In the genomic region with DNA sequence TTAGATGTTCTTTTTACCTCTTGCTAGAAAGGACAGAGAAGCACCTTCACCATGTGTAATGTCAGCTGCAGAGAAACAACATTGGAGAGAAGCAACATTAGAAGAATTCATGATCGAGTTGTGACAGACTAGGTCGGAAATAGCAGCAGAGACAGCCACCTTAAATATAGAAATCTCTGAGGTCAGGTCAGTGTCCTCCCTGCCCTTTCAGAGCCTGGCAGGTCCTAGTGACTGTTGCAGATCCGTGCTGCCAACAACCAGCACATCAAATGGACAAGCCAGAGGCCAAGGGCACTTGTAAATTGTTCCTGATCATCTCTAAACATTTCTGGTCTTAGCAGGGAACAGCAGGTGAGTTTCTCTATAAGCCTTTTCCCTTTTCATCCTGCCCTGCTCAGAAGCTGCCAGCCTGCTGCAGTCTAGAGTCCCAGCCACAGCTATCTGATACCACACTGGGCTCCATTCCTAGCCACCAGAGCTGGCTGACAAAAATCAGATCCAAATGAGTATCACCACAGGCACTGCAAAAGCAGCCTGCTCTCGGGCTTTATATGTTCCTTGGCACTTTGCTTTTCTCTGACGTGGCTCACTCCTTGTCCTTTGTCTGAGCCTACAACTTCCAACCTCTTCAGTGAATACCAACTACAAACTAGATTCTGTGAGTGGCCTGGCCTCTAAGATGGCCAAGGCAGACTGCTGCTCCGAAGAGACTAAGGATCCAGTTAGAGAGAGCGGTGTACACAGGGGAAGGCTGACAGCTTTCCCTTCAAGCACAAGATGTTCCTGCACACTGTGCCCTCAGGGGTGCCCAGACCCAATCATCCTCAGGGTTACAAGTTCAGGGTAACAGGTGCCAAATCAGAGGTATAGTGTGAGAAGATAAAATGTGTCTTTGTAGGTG, we compare ENCODE assay signal across 11 mouse cellular contexts.
A peak's percentile ranks its signal among the peaks of the same experiment; 100 is the strongest.
DNase-seq lines count a peak whose midpoint lies in the region; ATAC-seq lines count a peak whose summit lies in the region.
"Had no signal": no experiment of that assay in that cellular context is flagged by ENCODE, and none has a peak within 500 bp of the region (broad histone marks: within the 10 kb centered on the region; RNA-seq: fewer than 3 reads in every experiment).

No protein-coding gene starts in this region.

- no peak overlapping the region for H3K4me2 ChIP-seq in hindbrain, embryonic 11.5 days (replicated peaks; ENCODE audit: low read depth, low read length)
- no peak overlapping the region for H3K4me2 ChIP-seq in forebrain, embryonic 13.5 days
- no peak overlapping the region for H3K4me2 ChIP-seq in heart, embryonic 11.5 days
- no peak overlapping the region for H3K4me2 ChIP-seq in midbrain, embryonic 16.5 days (ENCODE audit: low read length)
- H3K4me2 ChIP-seq: lung, embryonic 15.5 days; neural tube, embryonic 12.5 days had no signal

- H3K27ac ChIP-seq in hindbrain, embryonic 10.5 days: peak overlapping the region; percentile 57
- no peak overlapping the region for H3K27ac ChIP-seq in hindbrain, embryonic 11.5 days (ENCODE audit: low read depth, low read length)
- no peak overlapping the region for H3K27ac ChIP-seq in forebrain, embryonic 13.5 days
- H3K27ac ChIP-seq in heart, embryonic 11.5 days (ENCODE audit: low read depth, low read length): 0 out of 2 replicates have a peak overlapping the region, but pooled peaks have one; percentile 10
- H3K27ac ChIP-seq in midbrain, embryonic 16.5 days (ENCODE audit: low read length): peak overlapping the region; percentile 18
- H3K27ac ChIP-seq: lung, embryonic 15.5 days; neural tube, embryonic 12.5 days had no signal

- DNase-seq in hindbrain, embryonic 10.5 days (ENCODE audit: low spot score): no peak
- DNase-seq in hindbrain, embryonic 11.5 days (ENCODE audit: low spot score): no peak
- no peak for DNase-seq in adrenal gland, postnatal 14 days
- DNase-seq in ovary, postnatal 36 days (ENCODE audit: low spot score): no peak
- DNase-seq: cerebellum, adult 9-10 months had no signal

- peaks cover 21% of the 10 kb centered on the region for H3K4me1 ChIP-seq in hindbrain, embryonic 10.5 days (replicated peaks)
- H3K4me1 ChIP-seq in hindbrain, embryonic 11.5 days (replicated peaks; ENCODE audit: control insufficient read depth, insufficient read depth, low read length): no peaks in the 10 kb centered on the region
- peaks cover 16% of the 10 kb centered on the region for H3K4me1 ChIP-seq in forebrain, embryonic 13.5 days
- peaks cover 4% of the 10 kb centered on the region; the same call in 1 of the 2 replicates for H3K4me1 ChIP-seq in heart, embryonic 11.5 days (ENCODE audit: control insufficient read depth, insufficient read depth, low read length)
- H3K4me1 ChIP-seq in midbrain, embryonic 16.5 days (ENCODE audit: control insufficient read depth, insufficient read depth, low read length): peaks cover 7% of the 10 kb centered on the region
- H3K4me1 ChIP-seq: lung, embryonic 15.5 days had no signal

- whole genome bisulfite sequencing in hindbrain, embryonic 10.5 days: 65% methylated on average over 7 of the region's 7 CpGs
- 64% methylated on average over 7 of the region's 7 CpGs for WGBS in hindbrain, embryonic 11.5 days
- 47% methylated on average over 7 of the region's 7 CpGs for WGBS in forebrain, embryonic 13.5 days
- 61% methylated on average over 7 of the region's 7 CpGs for WGBS in heart, embryonic 11.5 days (ENCODE audit: insufficient replicate concordance)
- 37% methylated on average over 7 of the region's 7 CpGs for WGBS in midbrain, embryonic 16.5 days

- 0 out of 2 replicates have a peak, but pooled peaks cover 3% of the 10 kb centered on the region for H3K9me3 ChIP-seq in hindbrain, embryonic 10.5 days
- H3K9me3 ChIP-seq in hindbrain, embryonic 11.5 days (ENCODE audit: control insufficient read depth, low read length): no peaks in the 10 kb centered on the region
- H3K9me3 ChIP-seq in forebrain, embryonic 13.5 days (replicated peaks): no peaks in the 10 kb centered on the region
- no peaks in the 10 kb centered on the region for H3K9me3 ChIP-seq in heart, embryonic 11.5 days (replicated peaks; ENCODE audit: control insufficient read depth, low read length)
- H3K9me3 ChIP-seq in midbrain, embryonic 16.5 days (replicated peaks; ENCODE audit: control insufficient read depth, low read length, poor library complexity, severe bottlenecking): no peaks in the 10 kb centered on the region
- H3K9me3 ChIP-seq: lung, embryonic 15.5 days; neural tube, embryonic 12.5 days had no signal

- H3K27me3 ChIP-seq in hindbrain, embryonic 10.5 days (ENCODE audit: insufficient read depth, poor library complexity, severe bottlenecking): no peaks in the 10 kb centered on the region
- H3K27me3 ChIP-seq in hindbrain, embryonic 11.5 days (ENCODE audit: control insufficient read depth, insufficient read depth, low read length): no peaks in the 10 kb centered on the region
- H3K27me3 ChIP-seq in forebrain, embryonic 13.5 days: no peaks in the 10 kb centered on the region
- no peaks in the 10 kb centered on the region for H3K27me3 ChIP-seq in heart, embryonic 11.5 days (ENCODE audit: control insufficient read depth, insufficient read depth, low read length)
- H3K27me3 ChIP-seq in midbrain, embryonic 16.5 days (ENCODE audit: control insufficient read depth, insufficient read depth, low read depth, low read length): no peaks in the 10 kb centered on the region
- H3K27me3 ChIP-seq: lung, embryonic 15.5 days; neural tube, embryonic 12.5 days had no signal

- ATAC-seq in hindbrain, embryonic 11.5 days (ENCODE audit: low FRiP score): no peak
- peak; percentile 50 for ATAC-seq in forebrain, embryonic 13.5 days
- ATAC-seq in heart, embryonic 11.5 days (replicated peaks; ENCODE audit: insufficient number of reproducible peaks, low FRiP score, low TSS enrichment): no peak
- peak; percentile 67 for ATAC-seq in midbrain, embryonic 16.5 days
- ATAC-seq in inflammation-experienced regulatory T-cells, adult 6 months: no peak

- no peak overlapping the region for H3K9ac ChIP-seq in hindbrain, embryonic 11.5 days (ENCODE audit: low read depth, low read length)
- H3K9ac ChIP-seq in forebrain, embryonic 13.5 days: no peak overlapping the region
- H3K9ac ChIP-seq in heart, embryonic 11.5 days (ENCODE audit: low read depth, low read length): no peak overlapping the region
- H3K9ac ChIP-seq in midbrain, embryonic 16.5 days (ENCODE audit: low read depth, low read length): no peak overlapping the region
- H3K9ac ChIP-seq: lung, embryonic 15.5 days; neural tube, embryonic 12.5 days had no signal

- no peaks in the 10 kb centered on the region for H3K36me3 ChIP-seq in hindbrain, embryonic 10.5 days
- no peaks in the 10 kb centered on the region for H3K36me3 ChIP-seq in hindbrain, embryonic 11.5 days (ENCODE audit: control insufficient read depth, insufficient read depth, low read length)
- H3K36me3 ChIP-seq in forebrain, embryonic 13.5 days (ENCODE audit: poor library complexity, severe bottlenecking): no peaks in the 10 kb centered on the region
- H3K36me3 ChIP-seq in heart, embryonic 11.5 days (ENCODE audit: control insufficient read depth, insufficient read depth, low read length): no peaks in the 10 kb centered on the region
- no peaks in the 10 kb centered on the region for H3K36me3 ChIP-seq in midbrain, embryonic 16.5 days (ENCODE audit: control insufficient read depth, insufficient read depth, low read length)
- H3K36me3 ChIP-seq: lung, embryonic 15.5 days; neural tube, embryonic 12.5 days had no signal

- H3K4me3 ChIP-seq in hindbrain, embryonic 10.5 days: no peak overlapping the region
- H3K4me3 ChIP-seq in hindbrain, embryonic 11.5 days (ENCODE audit: low read depth, low read length): no peak overlapping the region
- no peak overlapping the region for H3K4me3 ChIP-seq in forebrain, embryonic 13.5 days
- H3K4me3 ChIP-seq in heart, embryonic 11.5 days (ENCODE audit: low read depth, low read length): no peak overlapping the region
- H3K4me3 ChIP-seq in midbrain, embryonic 16.5 days (ENCODE audit: low read depth, low read length): no peak overlapping the region
- H3K4me3 ChIP-seq: lung, embryonic 15.5 days; neural tube, embryonic 12.5 days had no signal

Comparison
In these comparisons a context has a peak if more than half of its experiments do, and no peak if none do; other contexts are left out.
1. H3K27ac ChIP-seq: peak in hindbrain, embryonic 10.5 days (single experiment), heart, embryonic 11.5 days (single experiment) and midbrain, embryonic 16.5 days (single experiment); none in hindbrain, embryonic 11.5 days (single experiment) and forebrain, embryonic 13.5 days (single experiment).
2. ATAC-seq: peak in forebrain, embryonic 13.5 days (single experiment) and midbrain, embryonic 16.5 days (single experiment); none in hindbrain, embryonic 11.5 days (single experiment), heart, embryonic 11.5 days (single experiment) and inflammation-experienced regulatory T-cells, adult 6 months (single experiment).